Mouse (Mus musculus): ENCODE data around the gene 4930518I15Rik.
"Not testable (repeated sequence)": the region's sequence is repeated elsewhere in the genome, so short reads cannot be mapped to it uniquely, and the experiment has no call there.

4930518I15Rik gene

GRCm38 (mm10) chr2:156843331-156843730, 14.4 kb downstream of the 4930518I15Rik start:
- no peak for DNase-seq (ENCODE audit: inconsistent ontology term)

- DNase-seq (ENCODE audit: inconsistent ontology term) = no peak
Measured at GRCm38 (mm10) chr2:156842711-156843110, 15.0 kb downstream of the 4930518I15Rik start.

GRCm38 (mm10) chr2:156841841-156842706, 15.7 kb downstream of the 4930518I15Rik start:
- peak; percentile 62 for DNase-seq (ENCODE audit: inconsistent ontology term)

DNA sequence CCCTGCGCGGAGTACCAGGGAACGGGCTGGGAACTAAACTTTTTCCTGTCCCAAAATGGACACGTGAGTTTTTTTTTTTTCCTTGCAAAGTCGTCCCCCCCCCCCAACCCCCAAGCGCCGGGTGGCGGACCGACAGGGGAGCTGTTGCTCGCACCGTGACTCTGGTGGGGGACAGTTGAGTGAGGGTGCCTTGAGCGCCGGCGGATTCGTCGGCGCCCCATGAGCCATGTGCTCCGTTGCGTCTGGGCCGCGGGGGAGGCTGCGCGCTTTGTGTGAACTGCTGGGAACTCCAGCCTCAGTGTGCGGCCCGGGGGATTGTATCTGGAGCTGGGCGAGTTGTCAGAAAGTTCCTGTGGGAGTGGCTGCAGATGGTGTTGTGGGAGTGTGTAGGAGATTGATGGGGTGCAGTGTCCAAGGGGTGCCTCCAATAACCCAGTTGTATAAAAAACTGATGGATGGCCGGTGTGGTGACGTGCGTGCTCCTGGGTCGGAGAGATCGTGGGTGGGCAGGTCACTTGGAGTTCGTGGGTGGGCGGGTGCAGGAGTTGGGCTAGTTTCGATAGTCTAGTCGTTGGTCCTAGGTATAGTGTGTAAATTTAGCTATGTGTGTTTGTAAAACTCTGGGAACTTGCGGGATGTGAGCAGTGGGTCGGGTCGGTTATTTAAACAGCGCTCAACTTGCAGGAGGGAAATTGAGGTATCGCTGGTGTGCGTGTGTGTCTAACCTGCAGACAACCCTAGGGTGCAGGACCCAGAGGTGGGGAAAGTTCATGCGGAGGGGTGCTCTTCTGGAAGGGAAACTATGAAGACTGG, 16.5 kb downstream of the 4930518I15Rik start:
- DNase-seq (ENCODE audit: inconsistent ontology term) = peak; percentile 82

DNA sequence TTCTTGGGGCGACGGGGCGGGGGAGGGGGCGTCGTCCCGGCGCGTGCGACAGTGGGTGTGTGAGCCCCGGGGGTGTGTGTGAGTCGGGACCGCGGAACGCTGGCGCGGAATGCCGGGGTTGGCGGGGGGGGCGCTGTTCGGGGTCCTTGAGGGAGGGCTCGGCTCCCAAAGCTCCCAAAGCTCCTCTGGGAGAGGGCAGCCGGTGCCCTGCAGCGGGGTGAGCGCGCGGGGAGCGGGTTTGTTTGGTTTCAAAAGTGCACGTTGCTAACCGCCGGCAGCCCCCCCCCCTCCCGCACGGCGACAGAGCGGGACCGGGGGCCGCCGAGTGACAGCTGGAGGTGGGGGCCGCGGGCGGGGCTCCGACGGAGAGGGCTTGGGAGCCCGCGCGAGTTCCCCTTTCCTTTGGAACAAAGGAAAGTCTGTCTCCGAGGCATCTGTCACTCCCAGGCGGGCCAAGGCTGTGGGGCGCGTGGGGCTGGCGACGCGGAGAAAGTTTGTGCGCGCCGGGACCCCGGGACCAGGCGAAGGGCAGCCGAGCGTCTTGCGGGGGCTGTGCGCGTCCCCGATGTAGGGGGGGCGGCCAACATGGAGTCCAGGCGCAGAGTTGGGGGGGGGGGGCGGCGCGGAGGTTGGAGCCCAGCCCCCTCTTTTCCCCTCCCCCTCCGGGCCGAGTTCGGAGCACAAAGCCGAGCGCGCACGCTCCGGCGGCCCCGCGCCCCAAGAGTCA, 17.3 kb downstream of the 4930518I15Rik start:
- DNase-seq (ENCODE audit: inconsistent ontology term) = peak; percentile 72

- peak; percentile 98 for DNase-seq (ENCODE audit: inconsistent ontology term)
Measured at GRCm38 (mm10) chr2:156839319-156840191, 18.2 kb downstream of the 4930518I15Rik start, which contains the start of gene Tgif2. Gene Tgif2, plus strand, starts transcription at chr2:156840007.

DNA sequence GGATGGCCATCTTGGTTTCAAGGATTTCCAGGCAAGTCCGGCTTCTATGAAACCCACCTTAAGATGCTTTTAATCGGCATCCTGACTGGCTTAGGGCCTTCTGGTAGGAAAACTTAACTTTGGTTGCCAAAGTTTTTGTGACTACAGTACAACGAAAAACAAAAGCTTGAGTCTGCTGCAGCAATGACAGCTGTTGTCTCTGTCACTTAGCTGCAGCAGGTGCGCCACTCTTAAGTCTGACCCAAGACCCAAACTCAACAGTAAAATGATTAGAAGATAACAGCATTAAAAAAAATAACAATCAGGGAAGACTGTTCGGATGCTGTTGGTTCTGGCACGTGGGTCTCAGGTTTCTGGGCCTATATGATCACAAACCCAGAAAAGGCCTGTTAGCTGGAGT, 18.9 kb downstream of the 4930518I15Rik start:
- no peak for DNase-seq (ENCODE audit: inconsistent ontology term)

DNA sequence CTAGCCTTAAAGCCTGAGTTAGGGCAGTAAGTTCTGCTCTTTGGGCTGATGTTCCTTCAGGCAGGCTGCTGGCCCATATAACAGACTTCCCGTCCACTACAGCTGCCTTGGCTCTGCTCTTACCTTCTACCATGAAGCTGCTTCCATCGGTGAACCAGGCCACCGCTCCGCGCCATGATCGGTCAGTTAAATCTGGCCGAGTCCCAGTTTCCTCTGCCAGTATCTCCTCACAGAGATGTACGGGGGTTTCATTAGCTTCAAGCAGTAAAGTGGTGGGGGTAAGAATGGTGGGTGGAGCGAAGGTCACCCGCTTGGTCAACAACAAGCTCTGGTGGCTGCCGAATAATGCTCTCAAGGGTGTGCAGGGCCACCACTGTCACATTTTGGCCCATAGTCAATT, 23.4 kb downstream of the 4930518I15Rik start:
- no peak for DNase-seq (ENCODE audit: inconsistent ontology term)

DNA sequence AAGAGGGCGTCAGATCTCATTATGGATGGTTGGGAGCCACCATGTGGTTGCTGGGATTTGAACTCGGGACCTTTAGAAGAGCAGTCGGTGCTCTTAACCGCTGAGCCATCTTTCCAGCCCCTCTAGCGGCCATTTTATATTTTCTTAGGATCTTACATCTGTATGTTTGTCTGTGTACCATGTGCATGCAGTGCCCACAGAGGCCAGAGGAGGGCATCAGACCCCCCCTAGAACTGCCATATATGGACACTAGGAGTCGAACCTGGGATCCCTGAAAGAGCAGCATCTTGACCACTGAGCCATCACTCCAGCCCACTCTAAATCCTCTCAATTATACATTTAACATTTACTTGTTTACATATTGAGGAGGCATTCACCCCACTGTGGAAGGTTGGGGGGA, 32.6 kb downstream of the 4930518I15Rik start:
- DNase-seq (ENCODE audit: inconsistent ontology term) = not testable (repeated sequence)

- DNase-seq (ENCODE audit: inconsistent ontology term) = no peak
Measured at GRCm38 (mm10) chr2:156816116-156816515, 41.6 kb downstream of the 4930518I15Rik start.

GRCm38 (mm10) chr2:156815412-156815811, 42.3 kb downstream of the 4930518I15Rik start:
- DNase-seq (ENCODE audit: inconsistent ontology term) = no peak

- no peak for DNase-seq (ENCODE audit: inconsistent ontology term)
Measured at GRCm38 (mm10) chr2:156814893-156815292, 42.9 kb downstream of the 4930518I15Rik start.

GRCm38 (mm10) chr2:156814344-156814801, 43.4 kb downstream of the 4930518I15Rik start:
- peak; percentile 55 for DNase-seq (ENCODE audit: inconsistent ontology term)

DNA sequence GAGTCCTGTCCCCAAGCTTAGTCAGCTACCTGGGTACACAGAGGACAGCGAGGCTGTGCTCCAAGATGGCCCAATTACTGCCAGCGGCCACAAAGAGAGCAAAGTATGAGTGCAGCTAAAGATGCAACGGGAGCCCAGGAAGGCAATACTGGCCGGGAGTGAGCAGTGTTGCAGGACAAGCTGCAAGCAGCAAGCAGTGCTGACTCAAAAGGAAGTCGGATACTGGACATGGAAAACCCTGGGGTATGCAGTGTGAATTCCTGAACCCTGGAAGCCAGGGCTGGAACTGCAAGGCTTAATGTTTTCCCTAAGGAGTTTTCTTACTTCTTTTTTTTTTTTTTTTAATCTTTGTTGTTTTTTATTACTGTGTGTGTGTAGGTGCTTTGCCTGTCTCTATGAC, 46.2 kb downstream of the 4930518I15Rik start:
- DNase-seq (ENCODE audit: inconsistent ontology term) = no peak

DNA sequence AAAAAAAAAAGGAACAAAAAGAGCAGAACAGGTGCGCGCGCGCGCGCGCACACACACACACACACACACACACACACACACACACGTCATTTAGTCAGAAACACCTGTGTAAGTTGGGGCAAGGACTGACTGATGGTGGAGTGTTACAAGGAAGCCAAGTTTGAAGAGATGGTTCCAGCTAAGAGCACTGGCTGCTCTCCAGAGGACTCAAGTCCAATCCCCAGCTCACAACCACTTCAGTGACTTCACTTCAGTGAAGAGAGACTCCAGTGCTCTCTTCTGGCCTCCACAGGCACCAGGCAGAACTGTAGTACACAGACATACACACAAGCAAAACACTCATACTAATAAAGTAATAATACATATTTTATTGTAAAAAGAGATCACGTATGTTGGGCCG, 47.0 kb downstream of the 4930518I15Rik start:
- DNase-seq (ENCODE audit: inconsistent ontology term) = no peak

DNA sequence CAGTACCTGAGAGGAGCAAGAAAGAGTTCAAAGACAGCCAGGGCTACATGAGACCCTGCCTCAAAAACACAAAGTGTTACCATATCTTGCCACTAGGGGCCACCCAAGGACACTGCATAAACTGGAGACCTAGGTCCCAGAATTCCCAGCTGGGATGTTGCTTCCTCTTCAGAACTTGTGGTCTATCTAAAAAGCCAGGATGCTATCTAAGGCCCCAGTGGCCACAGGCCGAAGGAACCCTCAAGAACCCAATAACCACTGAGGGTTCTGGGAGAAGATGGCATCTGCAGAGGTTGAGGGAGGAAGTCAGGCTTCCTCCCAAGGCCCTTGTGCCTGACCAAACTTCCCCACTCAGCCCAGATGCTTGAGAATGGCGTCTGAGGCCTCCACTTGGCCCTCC, 48.2 kb downstream of the 4930518I15Rik start:
- DNase-seq (ENCODE audit: inconsistent ontology term) = peak; percentile 51

GRCm38 (mm10) chr2:156806886-156807285, 50.9 kb downstream of the 4930518I15Rik start:
- DNase-seq (ENCODE audit: inconsistent ontology term) = no peak
